Mouse (Mus musculus) liver, embryonic 12.5 days (tissue): ENCODE measurements around the gene Antxr1. TPM values are rescaled to one million over a fixed set of nuclear protein-coding genes. Genes with fewer than 3 reads are reported as not detected.

ENCODE experiments used
- ATAC-seq: fragments of 200-750 bp; cut with Nextera tagmentation; 2 replicates; pipeline ENCODE4 v1.8.0; 2017; ENCODE audit warnings: moderate number of reproducible peaks, mild to moderate bottlenecking, moderate library complexity
- H3K27ac ChIP-seq: fragments of 300-500 bp; sonication (generic); 2 replicates; pipeline ENCODE4 v1.5.1; 2016; ENCODE audit warnings: mild to moderate bottlenecking
- H3K27me3 ChIP-seq: fragments of 300-500 bp; sonication (generic); replicated peaks from 2 replicates; pipeline ENCODE4 v1.6.1; 2016; ENCODE audit warnings: mild to moderate bottlenecking, moderate library complexity
- H3K36me3 ChIP-seq: fragments of 300-500 bp; sonication (generic); 2 replicates; pipeline ENCODE4 v1.6.1; 2016; ENCODE audit warnings: mild to moderate bottlenecking, moderate library complexity
- H3K4me1 ChIP-seq: fragments of 300-500 bp; sonication (generic); 2 replicates; pipeline ENCODE4 v1.6.1; 2016
- H3K4me2 ChIP-seq: fragments of 300-500 bp; sonication (generic); 2 replicates; pipeline ENCODE4 v1.6.1; 2016; ENCODE audit warnings: mild to moderate bottlenecking, moderate library complexity
- H3K4me3 ChIP-seq: fragments of 300-500 bp; sonication (generic); 2 replicates; pipeline ENCODE4 v1.5.1; 2016; ENCODE audit warnings: mild to moderate bottlenecking, moderate library complexity
- H3K9ac ChIP-seq: fragments of 300-500 bp; sonication (generic); 2 replicates; pipeline ENCODE4 v1.6.1; 2016; ENCODE audit warnings: mild to moderate bottlenecking, moderate library complexity
- H3K9me3 ChIP-seq: fragments of 300-500 bp; sonication (generic); replicated peaks from 2 replicates; pipeline ENCODE4 v1.6.1; 2016; ENCODE audit warnings: mild to moderate bottlenecking, moderate library complexity
- WGBS: fragments of 180-500 bp; shearing (Covaris S2); methylation state at CpG from one replicate; pipeline ENCODE4 v1.1.7; 2016; ENCODE audit not compliant: insufficient replicate concordance; 5-methylcytosine and 5-hydroxymethylcytosine counted together
- polyA plus RNA-seq: library from polyadenylated mRNA; unstranded; fragments of >200 nt; fragmentation: Nextera tagmentation; extraction: Ambion mirVana; gene quantifications from 2 replicates; pipeline ENCODE4 v1.2.1, GENCODE M21; 2016

The Antxr1 gene
- polyA plus RNA-seq, 1 experiment from 2014 or later, result 0.64 TPM

DNA sequence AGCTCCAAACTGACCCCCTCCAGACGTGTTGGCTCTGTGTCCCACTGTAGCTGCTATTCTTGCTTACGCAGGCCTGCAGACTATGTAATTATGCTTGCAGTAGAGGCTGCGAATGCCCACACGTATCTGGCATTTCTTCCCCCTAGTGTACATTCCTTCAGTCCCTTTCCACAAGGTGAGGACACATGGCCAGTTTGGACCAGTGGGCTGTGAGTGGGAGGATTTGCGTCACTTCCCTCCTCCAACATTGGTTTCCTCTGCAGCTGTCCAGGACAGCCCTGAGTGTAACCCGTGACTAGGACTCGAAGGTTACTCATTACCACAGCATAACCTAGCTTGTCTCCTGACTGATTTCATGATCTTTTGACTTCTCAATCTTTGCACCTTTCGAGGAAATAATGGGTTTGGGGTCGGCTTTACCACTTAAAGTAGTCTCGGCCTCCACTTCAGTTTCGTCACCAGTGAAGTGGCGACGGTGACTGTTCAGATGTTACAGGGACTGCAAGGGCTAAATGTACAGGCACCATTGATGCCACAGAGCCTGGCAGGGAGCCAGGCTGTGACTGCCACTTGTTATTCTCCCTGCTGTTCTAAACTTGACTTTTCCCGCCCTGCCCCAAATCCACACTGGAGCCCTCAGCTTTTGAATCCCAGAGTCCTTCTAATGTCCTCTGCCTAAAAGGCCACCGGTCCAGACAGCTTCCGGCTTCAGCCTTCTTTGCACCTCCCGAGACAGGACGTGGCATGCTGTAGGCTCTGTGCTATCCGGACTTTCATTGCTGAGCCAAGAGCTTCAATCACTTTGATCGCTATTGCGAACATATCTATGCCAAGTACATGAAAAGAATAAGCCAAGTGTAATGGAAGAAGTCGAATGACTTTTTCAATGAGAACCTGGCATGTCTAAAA, 7.1 kb downstream of the Antxr1 start:
- Histone ChIP-seq H3K4me2 (no peak overlapping the region), H3K4me1 (0 out of 2 replicates have a peak, but pooled peaks cover 3% of the 10 kb centered on the region), H3K36me3 (no peaks in the 10 kb centered on the region), H3K9ac (no peak overlapping the region), H3K27ac (no peak overlapping the region), H3K9me3 (no peaks in the 10 kb centered on the region), H3K27me3 (peaks cover 15% of the 10 kb centered on the region; the same call in 1 of the 2 replicates), H3K4me3 (no peak overlapping the region)
- WGBS, result 65% methylated on average over 22 of the region's 22 CpGs
- ATAC-seq, result no peak

DNA sequence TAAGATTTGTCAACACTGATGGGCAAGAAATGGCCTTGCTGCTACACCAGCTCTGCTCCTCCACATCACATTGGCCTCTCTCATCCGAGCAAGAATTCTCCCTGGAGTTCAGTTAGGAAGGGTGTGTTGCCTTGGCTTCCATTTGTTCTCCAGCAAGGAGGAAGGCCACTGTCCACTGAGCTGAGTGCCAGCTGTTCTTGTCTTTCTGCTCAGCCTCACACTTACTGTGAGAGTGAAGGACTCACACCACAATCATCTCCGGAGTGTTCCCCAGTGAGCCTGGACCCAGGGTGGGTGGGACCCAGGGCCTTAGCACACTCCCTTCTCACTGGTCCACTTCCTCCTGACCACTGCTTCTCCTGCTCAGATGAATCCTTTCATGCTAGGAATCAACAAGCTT, 8.7 kb downstream of the Antxr1 start:
- H3K36me3 ChIP-seq, result no peaks in the 10 kb centered on the region
- no peak overlapping the region for H3K27ac ChIP-seq
- no peak for ATAC-seq
- 53% methylated on average over 2 of the region's 2 CpGs for WGBS
- no peaks in the 10 kb centered on the region for H3K9me3 ChIP-seq
- peaks cover 8% of the 10 kb centered on the region; the same call in 1 of the 2 replicates for H3K27me3 ChIP-seq
- 0 out of 2 replicates have a peak, but pooled peaks cover 3% of the 10 kb centered on the region for H3K4me1 ChIP-seq
- H3K4me3 ChIP-seq, result no peak overlapping the region
- no peak overlapping the region for H3K4me2 ChIP-seq
- H3K9ac ChIP-seq, result no peak overlapping the region

DNA sequence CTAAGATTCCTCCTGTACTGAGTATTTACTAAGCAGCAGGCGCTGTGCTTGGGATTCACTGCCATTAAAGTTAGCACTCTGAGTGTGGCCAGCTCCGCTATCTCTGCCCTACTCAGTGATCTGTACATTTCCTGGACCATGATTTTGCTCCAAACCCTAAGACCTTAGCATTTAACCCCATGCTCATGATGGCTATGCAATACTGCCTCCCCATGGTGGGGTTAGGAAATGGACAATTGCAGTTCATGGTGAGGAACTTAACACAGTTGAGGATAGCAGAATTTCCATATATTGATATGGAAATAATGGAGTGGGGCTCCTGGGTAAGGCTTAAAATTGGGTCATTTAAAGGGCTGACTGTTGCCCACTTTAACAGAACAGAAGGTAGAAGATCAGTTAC, 12.2 kb downstream of the Antxr1 start:
- no peak for ATAC-seq
- Histone ChIP-seq H3K9me3 (no peaks in the 10 kb centered on the region), H3K27ac (no peak overlapping the region), H3K4me1 (0 out of 2 replicates have a peak, but pooled peaks cover 3% of the 10 kb centered on the region), H3K4me2 (no peak overlapping the region), H3K9ac (no peak overlapping the region), H3K4me3 (no peak overlapping the region), H3K27me3 (peaks cover 3% of the 10 kb centered on the region; the same call in 1 of the 2 replicates), H3K36me3 (no peaks in the 10 kb centered on the region)
- WGBS, result 42% methylated on average over 2 of the region's 2 CpGs

DNA sequence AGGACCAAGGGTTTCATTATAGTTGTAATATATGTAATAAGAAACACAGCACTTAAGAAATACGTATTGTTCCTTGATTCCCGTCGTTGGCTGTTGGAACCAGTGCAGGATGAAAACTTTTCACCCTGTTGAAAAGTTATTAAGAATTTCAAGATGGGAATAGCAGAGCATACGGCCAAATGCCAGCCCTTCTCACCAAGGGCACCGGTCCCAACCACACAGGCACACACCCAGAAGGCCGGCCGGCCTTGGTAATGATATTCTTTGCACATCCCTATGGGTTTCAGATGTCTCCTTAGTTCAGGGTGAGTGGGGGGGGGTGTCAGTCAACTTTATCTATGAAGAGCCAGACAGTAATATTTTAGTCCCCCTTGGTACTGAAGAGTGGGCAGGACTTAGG, 17.0 kb downstream of the Antxr1 start:
- WGBS, result 79% methylated on average over 7 of the region's 7 CpGs
- no peaks in the 10 kb centered on the region for H3K4me1 ChIP-seq
- ATAC-seq, result no peak

DNA sequence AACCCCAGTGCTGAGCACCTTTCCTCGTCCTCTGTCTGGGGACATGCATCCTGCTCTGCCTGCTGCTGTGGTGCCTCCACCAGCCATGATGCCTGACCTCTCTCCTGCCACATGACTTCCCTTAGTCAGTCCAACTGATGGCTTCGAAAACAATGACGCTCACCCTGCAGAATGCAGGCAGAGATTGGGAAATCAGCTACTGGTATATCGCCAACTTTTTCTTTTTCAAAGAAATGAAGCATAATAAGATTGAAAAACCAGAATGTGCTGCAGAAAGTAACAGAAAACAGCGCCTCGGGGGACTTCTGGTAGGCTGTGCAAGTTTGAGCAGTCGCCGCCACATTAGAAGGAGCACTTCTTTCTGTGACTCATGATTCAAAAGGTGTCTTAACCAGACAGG, 18.7 kb downstream of the Antxr1 start:
- no peaks in the 10 kb centered on the region for H3K4me1 ChIP-seq
- H3K4me3 ChIP-seq, result no peak overlapping the region
- H3K27ac ChIP-seq, result no peak overlapping the region
- 71% methylated on average over 8 of the region's 8 CpGs for WGBS
- H3K27me3 ChIP-seq, result no peaks in the 10 kb centered on the region
- H3K9me3 ChIP-seq, result no peaks in the 10 kb centered on the region
- H3K36me3 ChIP-seq, result no peaks in the 10 kb centered on the region
- H3K9ac ChIP-seq, result no peak overlapping the region
- H3K4me2 ChIP-seq, result no peak overlapping the region
- no peak for ATAC-seq

More for the DNA sequence above, 17.0 kb downstream of the Antxr1 start:
- Histone ChIP-seq H3K9ac (no peak overlapping the region), H3K9me3 (no peaks in the 10 kb centered on the region), H3K27me3 (no peaks in the 10 kb centered on the region), H3K36me3 (no peaks in the 10 kb centered on the region), H3K4me3 (no peak overlapping the region), H3K27ac (no peak overlapping the region), H3K4me2 (no peak overlapping the region)

DNA sequence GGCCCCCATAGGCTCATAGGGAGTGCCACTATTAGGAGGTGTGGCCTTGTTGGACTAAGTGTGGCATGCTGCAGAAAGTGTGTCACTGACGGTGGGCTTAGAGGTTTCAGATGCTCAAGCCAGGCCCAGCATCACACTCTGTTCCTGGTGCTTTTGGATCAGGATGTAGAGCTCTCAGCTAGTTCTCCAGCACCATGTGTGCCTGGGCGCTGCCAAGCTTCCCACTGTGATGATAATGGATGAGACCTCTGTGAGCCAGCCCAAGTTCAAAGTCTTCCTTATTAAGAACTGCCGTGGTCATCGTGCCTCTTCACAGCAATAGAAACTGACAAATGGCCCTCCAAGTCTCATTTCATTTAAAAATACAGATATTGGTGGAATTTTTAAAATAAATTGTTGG, 22.9 kb downstream of the Antxr1 start:
- H3K4me2 ChIP-seq, result no peak overlapping the region
- 65% methylated on average over 4 of the region's 4 CpGs for WGBS
- no peaks in the 10 kb centered on the region for H3K4me1 ChIP-seq
- ATAC-seq, result no peak
- H3K4me3 ChIP-seq, result no peak overlapping the region
- H3K9me3 ChIP-seq, result no peaks in the 10 kb centered on the region
- H3K27me3 ChIP-seq, result no peaks in the 10 kb centered on the region
- H3K27ac ChIP-seq, result no peak overlapping the region
- no peak overlapping the region for H3K9ac ChIP-seq
- H3K36me3 ChIP-seq, result no peaks in the 10 kb centered on the region

DNA sequence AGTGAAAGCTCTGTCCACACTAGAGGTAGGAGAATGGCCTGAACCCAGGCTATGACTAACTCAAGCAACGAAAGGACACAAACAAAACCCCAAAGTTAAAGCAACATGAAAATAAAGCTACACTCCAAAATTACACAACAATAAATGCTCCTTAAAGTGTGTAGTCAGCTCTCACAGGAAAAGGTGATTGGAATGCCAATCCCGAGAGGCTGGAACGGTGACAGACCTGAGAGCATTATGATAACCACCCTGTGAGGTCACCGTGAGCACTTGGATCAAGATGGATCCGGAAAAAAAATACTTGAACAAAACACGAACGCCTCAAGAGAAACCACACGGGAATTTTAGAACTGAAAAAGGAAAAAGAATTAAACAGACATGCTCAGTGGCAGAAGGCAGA, 31.1 kb downstream of the Antxr1 start:
- Histone ChIP-seq H3K4me3 (no peak overlapping the region), H3K36me3 (no peaks in the 10 kb centered on the region), H3K4me2 (no peak overlapping the region), H3K27me3 (no peaks in the 10 kb centered on the region), H3K4me1 (no peaks in the 10 kb centered on the region), H3K27ac (no peak overlapping the region), H3K9me3 (no peaks in the 10 kb centered on the region), H3K9ac (no peak overlapping the region)
- ATAC-seq, result no peak
- WGBS, result 68% methylated on average over 8 of the region's 8 CpGs

DNA sequence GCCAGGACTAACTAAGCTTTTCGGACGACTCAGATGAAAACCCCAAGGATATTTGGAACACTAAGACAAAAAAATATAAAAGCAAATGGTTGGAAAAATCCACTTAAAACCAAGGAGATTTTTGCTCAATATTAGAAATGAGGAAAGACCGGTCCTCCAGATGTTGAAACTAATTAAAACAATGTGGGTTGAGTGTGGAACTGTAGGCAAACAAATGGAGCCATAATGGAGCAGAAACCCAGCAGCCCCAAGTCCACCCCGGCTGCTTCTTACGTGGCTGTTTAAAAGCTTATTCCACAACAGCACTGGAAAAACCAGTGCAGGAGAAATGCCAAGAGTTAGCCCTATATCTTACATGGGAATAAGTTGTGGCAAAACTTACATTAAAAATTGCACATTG, 32.9 kb downstream of the Antxr1 start:
- 72% methylated on average over 5 of the region's 5 CpGs for WGBS
- Histone ChIP-seq H3K9ac (no peak overlapping the region), H3K27me3 (no peaks in the 10 kb centered on the region), H3K4me3 (no peak overlapping the region), H3K4me2 (no peak overlapping the region), H3K4me1 (peaks cover 10% of the 10 kb centered on the region), H3K27ac (no peak overlapping the region), H3K36me3 (no peaks in the 10 kb centered on the region), H3K9me3 (no peaks in the 10 kb centered on the region)
- ATAC-seq, result no peak

DNA sequence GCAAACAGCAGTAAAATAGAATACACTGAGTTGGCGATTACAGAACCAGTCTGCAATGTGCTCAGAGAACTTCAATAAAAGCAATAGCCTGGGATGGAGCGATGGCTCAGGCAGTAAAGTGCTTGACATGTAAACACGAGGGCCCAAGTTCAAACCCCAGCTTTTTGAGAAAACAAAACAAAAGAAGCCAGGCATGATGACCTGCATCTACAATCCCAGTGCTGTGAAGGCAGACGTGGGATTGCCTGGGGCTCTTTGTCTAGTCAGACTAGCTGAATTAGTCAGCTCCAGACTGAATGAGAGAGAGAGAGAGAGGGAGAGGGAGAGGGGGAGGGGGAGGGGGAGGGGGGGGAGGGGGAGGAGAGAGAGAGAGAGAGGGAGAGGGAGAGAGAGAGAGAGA, 33.6 kb downstream of the Antxr1 start:
- WGBS, result 73% methylated on average over 4 of the region's 4 CpGs
- no peak overlapping the region for H3K4me3 ChIP-seq
- no peak overlapping the region for H3K27ac ChIP-seq
- H3K9me3 ChIP-seq, result no peaks in the 10 kb centered on the region
- peaks cover 10% of the 10 kb centered on the region for H3K4me1 ChIP-seq
- no peaks in the 10 kb centered on the region for H3K27me3 ChIP-seq
- no peak overlapping the region for H3K9ac ChIP-seq
- no peaks in the 10 kb centered on the region for H3K36me3 ChIP-seq
- no peak overlapping the region for H3K4me2 ChIP-seq
- ATAC-seq, result no peak

DNA sequence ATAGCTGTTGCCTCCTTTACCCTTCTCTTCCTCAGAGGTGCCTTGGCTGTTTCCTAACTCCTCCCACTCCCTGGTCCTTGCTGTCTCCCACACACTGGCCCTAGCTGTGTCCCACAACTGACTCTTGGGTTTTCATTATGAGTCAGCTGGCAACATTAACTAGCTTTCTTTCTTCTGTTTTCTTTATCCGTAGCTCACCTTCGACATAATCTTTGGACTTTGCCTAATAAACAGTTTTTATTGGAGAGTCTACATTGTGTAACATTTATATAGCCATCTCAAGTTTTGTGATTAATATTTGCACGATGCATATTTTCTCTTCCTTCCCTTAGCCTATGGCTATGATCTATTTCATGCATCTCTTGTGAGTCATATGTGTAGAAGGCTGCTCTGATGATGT, 40.7 kb downstream of the Antxr1 start:
- Histone ChIP-seq H3K9ac (no peak overlapping the region), H3K36me3 (no peaks in the 10 kb centered on the region), H3K9me3 (no peaks in the 10 kb centered on the region), H3K4me3 (no peak overlapping the region), H3K27ac (no peak overlapping the region), H3K27me3 (no peaks in the 10 kb centered on the region), H3K4me2 (no peak overlapping the region), H3K4me1 (peaks cover 10% of the 10 kb centered on the region)
- WGBS, result 73% methylated on average over 3 of the region's 3 CpGs
- no peak for ATAC-seq

DNA sequence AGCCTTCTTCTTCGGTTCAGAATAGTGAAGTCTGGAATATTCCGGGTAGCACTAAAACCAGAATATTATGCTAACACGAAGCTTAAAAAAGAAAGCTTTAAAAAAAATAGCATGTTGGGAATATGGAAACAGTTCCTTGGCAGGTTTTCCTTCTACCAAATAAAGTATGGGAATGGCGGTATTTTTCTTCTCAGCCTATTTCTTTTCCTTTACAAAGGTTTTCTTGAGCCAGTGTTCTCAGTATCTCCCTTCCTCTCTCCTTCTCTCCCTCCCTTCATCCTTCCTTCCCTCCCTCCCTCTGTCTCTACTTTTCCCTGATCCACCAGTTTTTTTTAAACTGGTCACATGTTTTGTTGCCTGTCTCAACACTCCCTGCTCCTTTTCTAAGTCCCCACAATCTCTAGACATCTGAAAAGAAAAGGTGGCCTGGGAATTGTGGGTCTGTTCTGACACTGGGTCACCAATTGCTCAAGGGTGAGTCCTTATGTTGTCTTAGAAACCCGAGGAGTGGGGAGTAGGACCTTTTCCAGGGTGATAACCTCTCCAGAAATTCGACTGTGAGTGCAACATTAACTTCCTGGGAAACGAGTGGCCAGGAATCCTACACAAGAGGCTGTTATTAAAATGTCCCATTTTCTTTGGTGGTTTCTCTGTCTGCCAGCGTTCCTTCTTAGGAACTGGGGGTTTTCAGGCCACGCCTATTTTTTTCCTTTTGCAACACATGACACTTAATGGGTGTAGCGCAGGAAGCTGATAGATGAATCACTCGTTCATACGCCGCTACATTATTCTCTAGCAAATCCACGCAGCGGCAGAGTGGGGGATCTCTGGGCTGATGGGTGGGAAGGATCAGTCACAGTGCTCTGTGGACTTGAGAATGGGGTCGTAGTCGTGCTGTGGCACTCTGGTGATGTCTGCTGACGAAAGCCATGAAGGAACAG, 42.4 kb downstream of the Antxr1 start:
- Histone ChIP-seq H3K27ac (no peak overlapping the region), H3K27me3 (no peaks in the 10 kb centered on the region), H3K9me3 (no peaks in the 10 kb centered on the region), H3K4me3 (no peak overlapping the region), H3K4me1 (peaks cover 3% of the 10 kb centered on the region; the same call in 1 of the 2 replicates), H3K9ac (no peak overlapping the region), H3K4me2 (no peak overlapping the region), H3K36me3 (no peaks in the 10 kb centered on the region)
- no peak for ATAC-seq
- WGBS, result 68% methylated on average over 18 of the region's 18 CpGs

DNA sequence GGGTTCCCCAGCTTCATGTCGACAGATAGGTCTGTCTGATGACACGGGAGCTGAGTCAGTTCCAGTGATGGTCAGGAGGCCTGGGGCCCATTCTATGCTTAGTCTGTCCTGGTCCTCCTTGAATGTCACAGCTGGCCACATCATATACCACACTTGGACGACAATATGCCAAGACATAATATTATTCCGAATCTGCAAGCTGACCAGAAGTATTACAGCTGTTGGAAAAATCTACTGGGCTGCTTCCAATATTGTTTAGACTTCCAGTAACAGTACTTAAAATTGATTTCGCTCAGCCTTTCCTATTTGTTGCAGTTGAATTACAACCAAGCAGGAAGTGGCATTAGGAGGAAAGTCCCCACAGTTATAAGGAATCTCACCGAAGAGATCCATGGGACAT, 48.4 kb downstream of the Antxr1 start:
- H3K4me2 ChIP-seq, result no peak overlapping the region
- no peak overlapping the region for H3K9ac ChIP-seq
- H3K27me3 ChIP-seq, result no peaks in the 10 kb centered on the region
- ATAC-seq, result no peak
- no peak overlapping the region for H3K27ac ChIP-seq
- H3K4me1 ChIP-seq, result no peaks in the 10 kb centered on the region
- no peaks in the 10 kb centered on the region for H3K9me3 ChIP-seq
- no peak overlapping the region for H3K4me3 ChIP-seq
- WGBS, result 67% methylated on average over 6 of the region's 6 CpGs
- H3K36me3 ChIP-seq, result no peaks in the 10 kb centered on the region
